Mouse (Mus musculus) testis, adult 2 months (tissue): ENCODE results near the gene Gad2.

ENCODE experiments used
- CTCF ChIP-seq: fragments of 200-500 bp; IDR thresholded peaks from 2 replicates; pipeline ENCODE4 v1.5.1; 2012; ENCODE audit warnings: low read depth, mild to moderate bottlenecking, inconsistent platforms, low read length, moderate library complexity; ENCODE audit not compliant: control insufficient read depth, insufficient read depth, insufficient replicate concordance
- POLR2A ChIP-seq: fragments of 200-500 bp; IDR thresholded peaks from 2 replicates; pipeline ENCODE4 v1.6.1; 2012; ENCODE audit warnings: low read depth, mild to moderate bottlenecking, inconsistent platforms, low read length, moderate library complexity; ENCODE audit not compliant: control insufficient read depth

DNA sequence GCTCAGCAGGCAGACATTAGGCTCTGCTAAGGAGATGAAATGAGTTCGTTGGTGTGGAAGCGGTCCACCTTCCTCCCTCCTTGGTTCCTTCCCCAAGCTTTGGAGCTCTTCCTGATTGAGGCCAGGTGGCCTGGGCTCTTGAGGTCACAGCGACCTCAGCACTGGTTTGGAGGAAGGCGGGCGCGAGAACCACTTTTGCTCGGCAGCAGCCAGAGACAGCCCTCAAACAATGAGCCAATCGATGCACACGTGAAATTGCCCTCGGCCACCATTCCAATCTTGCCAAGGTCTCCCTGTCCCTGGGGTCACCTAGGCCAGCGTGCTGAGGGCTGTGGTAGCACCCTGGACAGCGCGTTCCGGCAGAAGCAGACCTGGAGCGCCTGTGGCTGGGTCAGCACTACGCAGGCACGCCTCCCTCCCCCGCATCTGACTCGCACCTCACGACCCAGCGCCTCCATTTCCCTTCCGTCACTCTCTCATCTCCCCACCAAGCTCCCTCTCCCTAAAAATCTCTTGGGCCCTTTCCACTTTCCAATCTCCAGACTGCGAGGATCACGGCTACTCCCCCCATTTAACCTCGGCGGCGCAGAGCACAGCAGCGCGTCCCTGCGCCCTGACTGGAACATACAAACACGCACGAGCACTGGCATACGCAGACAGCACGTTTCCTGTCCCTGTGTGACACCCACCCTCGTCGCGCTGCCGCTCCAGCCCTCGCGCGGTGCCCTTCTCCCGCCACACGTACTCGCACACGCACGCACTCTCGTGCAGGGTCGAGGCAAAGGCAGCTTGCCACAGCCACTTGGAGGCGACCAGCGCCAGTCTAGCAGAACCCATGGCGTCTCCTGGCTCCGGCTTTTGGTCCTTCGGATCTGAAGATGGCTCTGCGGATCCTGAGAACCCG, at the start of gene Gad2:
- TF ChIP-seq POLR2A (no peak), CTCF (no peak)
